Mouse (Mus musculus): ENCODE results near the gene Megf8.

DNA sequence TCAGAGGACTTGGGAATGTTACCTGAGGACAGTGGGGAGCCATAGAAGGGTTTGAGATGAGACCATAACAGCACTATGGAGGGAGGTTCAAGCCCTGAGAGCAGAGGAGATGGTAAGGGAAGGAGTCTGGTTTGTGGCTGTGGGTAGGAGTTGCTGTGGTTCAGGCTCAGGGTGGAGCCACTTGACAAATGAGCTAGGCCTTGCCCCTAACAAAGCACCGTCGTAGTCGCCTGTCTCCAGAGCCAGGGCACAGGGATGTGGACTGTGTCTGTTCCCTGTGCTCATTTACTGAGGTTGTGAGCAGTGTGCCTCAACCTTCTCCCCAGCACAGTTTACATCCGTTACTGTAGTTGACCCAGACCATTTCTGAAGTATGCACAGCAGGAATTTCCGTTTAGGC, 42.4 kb upstream of the Megf8 start:
- no peak for TF ChIP-seq CTCF (IDR thresholded peaks at IDR 0.05; ENCODE audit: borderline replicate concordance, insufficient read depth, low read length)
- TF ChIP-seq POLR2A (IDR thresholded peaks at IDR 0.05; ENCODE audit: low read depth, low read length) = no peak
